Mouse (Mus musculus) hindbrain, embryonic 13.5 days (tissue): ENCODE measurements around the gene Dpf3. TPM values are rescaled to one million over a fixed set of nuclear protein-coding genes. Genes with fewer than 3 reads are reported as not detected.

Source experiments
- polyA plus RNA-seq: library from polyadenylated mRNA; unstranded; fragments of >200 nt; fragmentation: Nextera tagmentation; extraction: Ambion mirVana; gene quantifications from 2 replicates; pipeline ENCODE4 v1.2.1, GENCODE M21; 2015

The Dpf3 gene
- polyA plus RNA-seq, 1 experiment from 2014 or later = 27.7 TPM

Other genes with a start within 250 kb of the Dpf3 start
- 37.3 and 40.6 TPM in 2 replicates for gene Dcaf4, start 32.8 kb upstream of the Dpf3 start, polyA plus RNA-seq
- gene Zfyve1, start 109.5 kb upstream of the Dpf3 start, polyA plus RNA-seq = 31.9 and 39.0 TPM in 2 replicates
- 278 and 291 TPM in 2 replicates for gene Rbm25, start 143.5 kb upstream of the Dpf3 start, polyA plus RNA-seq
- gene Psen1, start 200.4 kb upstream of the Dpf3 start, polyA plus RNA-seq = 66.4 and 68.5 TPM in 2 replicates